Mouse (Mus musculus) olfactory bulb, adult 2 months (tissue): ENCODE data around the gene Prss36. TPM values are rescaled to one million over a fixed set of nuclear protein-coding genes. Genes with fewer than 3 reads are reported as not detected.

Experiments
- H3K27ac ChIP-seq: fragments of 200-500 bp; 2 replicates; pipeline ENCODE4 v1.5.1; 2012; ENCODE audit warnings: low read depth, low read length; ENCODE audit not compliant: insufficient read depth
- H3K4me1 ChIP-seq: fragments of 200-500 bp; 2 replicates; pipeline ENCODE4 v1.6.1; 2012; ENCODE audit warnings: low read length; ENCODE audit not compliant: control insufficient read depth, insufficient read depth
- H3K4me3 ChIP-seq: fragments of 200-500 bp; 2 replicates; pipeline ENCODE4 v1.5.1; 2012; ENCODE audit warnings: mild to moderate bottlenecking, low read depth, low read length, moderate library complexity; ENCODE audit not compliant: insufficient read depth
- CTCF ChIP-seq: fragments of 200-500 bp; IDR thresholded peaks from 2 replicates; pipeline ENCODE4 v1.5.1; 2012; ENCODE audit warnings: low read depth, mild to moderate bottlenecking, low read length, moderate library complexity; ENCODE audit not compliant: insufficient read depth
- POLR2A ChIP-seq: fragments of 200-500 bp; IDR thresholded peaks from 2 replicates; pipeline ENCODE4 v1.6.1; 2012; ENCODE audit warnings: mild to moderate bottlenecking, low read depth, low read length, moderate library complexity; ENCODE audit not compliant: insufficient read depth
- WGBS: fragments of 180-500 bp; shearing (Covaris S2); methylation state at CpG from one replicate; pipeline ENCODE4 v1.1.7; 2018; 5-methylcytosine and 5-hydroxymethylcytosine counted together
- polyA plus RNA-seq: library from polyadenylated mRNA; stranded (reverse); fragments of >200 nt; gene quantifications from 2 replicates; pipeline ENCODE4 v1.2.4, GENCODE M21; 2012; ENCODE audit warnings: low replicate concordance; ENCODE audit not compliant: missing spikeins, insufficient read depth, insufficient read length

The Prss36 gene
- polyA plus RNA-seq, 1 experiment, result not detected

- Histone ChIP-seq H3K27ac (no peak overlapping the region), H3K4me3 (no peak overlapping the region), H3K4me1 (peaks cover 22% of the 10 kb centered on the region)
- WGBS, result 32% methylated on average over 6 of the region's 6 CpGs
- TF ChIP-seq POLR2A (no peak), CTCF (no peak)
Measured at GRCm38 (mm10) chr7:127885951-127886350, 60.6 kb downstream of the Prss36 start.

Other genes with a start within 250 kb of the Prss36 start
- gene Bcl7c, start 237.8 kb downstream of the Prss36 start, polyA plus RNA-seq, result not detected in 2 replicates
- not detected in 2 replicates for gene Ctf1, start 234.0 kb downstream of the Prss36 start, polyA plus RNA-seq
- gene Ctf2, start 214.6 kb downstream of the Prss36 start, polyA plus RNA-seq, result not detected in 2 replicates
- not detected in 2 replicates for gene Fbxl19, start 202.2 kb downstream of the Prss36 start, polyA plus RNA-seq
- not detected in 2 replicates for gene Orai3, start 176.9 kb downstream of the Prss36 start, polyA plus RNA-seq
- gene Setd1a, start 170.1 kb downstream of the Prss36 start, polyA plus RNA-seq, result 526 TPM in 1 of 2 replicates, not detected in the other
- not detected in 2 replicates for gene Gm49388, start 161.1 kb downstream of the Prss36 start, polyA plus RNA-seq
- not detected in 2 replicates for gene Hsd3b7, start 146.1 kb downstream of the Prss36 start, polyA plus RNA-seq
- gene Stx4a, start 122.4 kb downstream of the Prss36 start, polyA plus RNA-seq, result not detected in 2 replicates
- gene Stx1b, start 122.2 kb downstream of the Prss36 start, polyA plus RNA-seq, result 303 TPM in 1 of 2 replicates, not detected in the other
- gene Zfp646, start 70.5 kb downstream of the Prss36 start, polyA plus RNA-seq, result not detected in 2 replicates
- not detected in 2 replicates for gene Zfp668, start 69.9 kb downstream of the Prss36 start, polyA plus RNA-seq
- gene Prss53, start 55.8 kb downstream of the Prss36 start, polyA plus RNA-seq, result not detected in 2 replicates
- gene Gm21974, start 51.3 kb downstream of the Prss36 start, polyA plus RNA-seq, result not detected in 2 replicates
- gene Vkorc1, start 51.1 kb downstream of the Prss36 start, polyA plus RNA-seq, result not detected in 2 replicates
- gene Bckdk, start 42.6 kb downstream of the Prss36 start, polyA plus RNA-seq, result not detected in 2 replicates
- not detected in 2 replicates for gene Kat8, start 34.2 kb downstream of the Prss36 start, polyA plus RNA-seq
- gene Prss8, start 16.6 kb downstream of the Prss36 start, polyA plus RNA-seq, result not detected in 2 replicates
- 1,012 and 1,678 TPM in 2 replicates for gene Fus, start 20.7 kb upstream of the Prss36 start, polyA plus RNA-seq
- 340 TPM in 1 of 2 replicates, not detected in the other for gene Pycard, start 47.1 kb upstream of the Prss36 start, polyA plus RNA-seq
- not detected in 2 replicates for gene Trim72, start 57.2 kb upstream of the Prss36 start, polyA plus RNA-seq
- gene Itgam, start 115.9 kb upstream of the Prss36 start, polyA plus RNA-seq, result not detected in 2 replicates
- not detected in 2 replicates for gene Gm49368, start 116.0 kb upstream of the Prss36 start, polyA plus RNA-seq
- not detected in 2 replicates for gene Itgax, start 182.8 kb upstream of the Prss36 start, polyA plus RNA-seq
- not detected in 2 replicates for gene Itgad, start 207.7 kb upstream of the Prss36 start, polyA plus RNA-seq